Mouse (Mus musculus): ENCODE measurements around the gene Grik3. TPM values are rescaled to one million over a fixed set of nuclear protein-coding genes. Genes with fewer than 3 reads are reported as not detected.
"Not testable (repeated sequence)": the region's sequence is repeated elsewhere in the genome, so short reads cannot be mapped to it uniquely, and the experiment has no call there.

The Grik3 gene
- polyA plus RNA-seq, 2 experiments: 0.61 to 1.9 TPM

- Histone ChIP-seq H3K27ac (replicated peaks; ENCODE audit: low read depth, low read length) (no peak overlapping the region), H3K36me3 (ENCODE audit: control insufficient read depth, insufficient read depth, low read length) (no peaks in the 10 kb centered on the region), H3K4me1 (ENCODE audit: control insufficient read depth, insufficient read depth, low read length) (no peaks in the 10 kb centered on the region), H3K9me3 (ENCODE audit: control insufficient read depth, low read length) (no peaks in the 10 kb centered on the region), H3K27me3 (ENCODE audit: control insufficient read depth, insufficient read depth, low read length) (no peaks in the 10 kb centered on the region; the same call in 1 of the 2 replicates), H3K4me3 (replicated peaks; ENCODE audit: low read length) (no peak overlapping the region), H3K4me2 (replicated peaks; ENCODE audit: low read depth, low read length, severe bottlenecking) (no peak overlapping the region), H3K9ac (ENCODE audit: low read depth, low read length, severe bottlenecking) (no peak overlapping the region)
- DNase-seq (ENCODE audit: low spot score) (no peak), ATAC-seq (ENCODE audit: low FRiP score, low read depth) (no peak)
- 6% methylated on average over 3 of the region's 3 CpGs for WGBS
- TF ChIP-seq POLR2A (IDR thresholded peaks at IDR 0.05; ENCODE audit: borderline replicate concordance, extremely low read depth, insufficient read depth, insufficient read length): no peak
Measured at GRCm38 (mm10) chr4:125601301-125601700, 110.8 kb downstream of the Grik3 start.

DNA sequence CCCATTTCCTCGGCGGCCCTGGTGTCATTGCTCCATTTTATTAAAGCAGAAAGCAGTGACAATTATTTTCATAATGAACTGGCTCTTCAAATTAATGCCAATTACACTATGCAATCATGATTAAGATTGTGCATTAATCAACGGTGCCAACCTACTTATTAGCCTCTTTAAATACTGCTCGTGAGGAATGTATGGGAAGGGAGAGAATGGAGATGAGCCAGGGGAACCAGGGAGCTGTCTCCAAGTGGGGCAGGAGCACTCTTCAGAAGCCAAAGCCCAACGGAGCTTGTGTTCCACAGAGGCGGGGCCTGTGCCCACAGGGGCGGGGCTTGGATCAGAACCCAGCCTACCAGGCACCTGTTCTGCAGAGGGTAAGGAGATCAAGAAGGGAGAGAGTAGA lies 114.0 kb downstream of the Grik3 start:
- H3K4me1 ChIP-seq (ENCODE audit: control insufficient read depth, insufficient read depth, low read length): no peaks in the 10 kb centered on the region
- no peak for TF ChIP-seq POLR2A (IDR thresholded peaks at IDR 0.05; ENCODE audit: borderline replicate concordance, extremely low read depth, insufficient read depth, insufficient read length)
- no peak overlapping the region for H3K4me2 ChIP-seq (replicated peaks; ENCODE audit: low read depth, low read length, severe bottlenecking)
- no peak overlapping the region for H3K27ac ChIP-seq (replicated peaks; ENCODE audit: low read depth, low read length)
- H3K9me3 ChIP-seq (ENCODE audit: control insufficient read depth, low read length): no peaks in the 10 kb centered on the region
- WGBS: 68% methylated on average over 7 of the region's 7 CpGs
- H3K9ac ChIP-seq (ENCODE audit: low read depth, low read length, severe bottlenecking): no peak overlapping the region
- no peaks in the 10 kb centered on the region for H3K36me3 ChIP-seq (ENCODE audit: control insufficient read depth, insufficient read depth, low read length)
- H3K27me3 ChIP-seq (ENCODE audit: control insufficient read depth, insufficient read depth, low read length): no peaks in the 10 kb centered on the region
- DNase-seq (ENCODE audit: low spot score): no peak
- no peak overlapping the region for H3K4me3 ChIP-seq (replicated peaks; ENCODE audit: low read length)
- ATAC-seq (ENCODE audit: low FRiP score, low read depth): no peak

DNA sequence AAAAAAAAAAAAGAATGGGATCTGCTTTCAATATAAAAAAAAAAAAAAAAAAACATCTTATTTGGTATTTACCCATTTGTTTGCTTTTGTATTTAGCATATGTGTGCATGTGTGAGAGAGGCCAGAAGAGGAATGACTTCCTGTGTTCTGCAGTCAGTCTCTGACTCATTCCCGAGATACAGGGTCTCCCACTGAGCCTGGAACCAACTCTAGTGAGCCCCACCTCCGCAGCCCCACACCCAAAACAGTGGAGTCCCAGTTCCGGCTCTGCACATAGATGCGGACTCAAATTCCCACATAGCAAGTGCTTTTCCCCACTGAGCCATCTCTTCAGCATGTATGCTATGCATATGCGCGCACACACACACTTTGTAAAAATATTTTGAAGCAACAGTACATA lies 115.6 kb downstream of the Grik3 start:
- 73% methylated on average over 6 of the region's 6 CpGs for WGBS
- no peak for ATAC-seq (ENCODE audit: low FRiP score, low read depth)
- Histone ChIP-seq H3K9me3 (ENCODE audit: control insufficient read depth, low read length) (no peaks in the 10 kb centered on the region), H3K27ac (replicated peaks; ENCODE audit: low read depth, low read length) (no peak overlapping the region), H3K27me3 (ENCODE audit: control insufficient read depth, insufficient read depth, low read length) (no peaks in the 10 kb centered on the region), H3K9ac (ENCODE audit: low read depth, low read length, severe bottlenecking) (no peak overlapping the region), H3K4me2 (replicated peaks; ENCODE audit: low read depth, low read length, severe bottlenecking) (no peak overlapping the region), H3K4me1 (ENCODE audit: control insufficient read depth, insufficient read depth, low read length) (no peaks in the 10 kb centered on the region), H3K4me3 (replicated peaks; ENCODE audit: low read length) (no peak overlapping the region), H3K36me3 (ENCODE audit: control insufficient read depth, insufficient read depth, low read length) (no peaks in the 10 kb centered on the region)
- DNase-seq (ENCODE audit: low spot score): no peak
- TF ChIP-seq POLR2A (IDR thresholded peaks at IDR 0.05; ENCODE audit: borderline replicate concordance, extremely low read depth, insufficient read depth, insufficient read length): no peak

- no peaks in the 10 kb centered on the region for H3K27me3 ChIP-seq (ENCODE audit: control insufficient read depth, insufficient read depth, low read length)
- H3K27ac ChIP-seq (replicated peaks; ENCODE audit: low read depth, low read length): no peak overlapping the region
- no peak overlapping the region for H3K4me2 ChIP-seq (replicated peaks; ENCODE audit: low read depth, low read length, severe bottlenecking)
- H3K9ac ChIP-seq (ENCODE audit: low read depth, low read length, severe bottlenecking): no peak overlapping the region
- no peak for DNase-seq (ENCODE audit: low spot score)
- H3K4me1 ChIP-seq (ENCODE audit: control insufficient read depth, insufficient read depth, low read length): no peaks in the 10 kb centered on the region
- no peak overlapping the region for H3K4me3 ChIP-seq (replicated peaks; ENCODE audit: low read length)
- no peak for TF ChIP-seq POLR2A (IDR thresholded peaks at IDR 0.05; ENCODE audit: borderline replicate concordance, extremely low read depth, insufficient read depth, insufficient read length)
- H3K9me3 ChIP-seq (ENCODE audit: control insufficient read depth, low read length): no peaks in the 10 kb centered on the region
- ATAC-seq (ENCODE audit: low FRiP score, low read depth): no peak
- H3K36me3 ChIP-seq (ENCODE audit: control insufficient read depth, insufficient read depth, low read length): no peaks in the 10 kb centered on the region
- 55% methylated on average over 10 of the region's 10 CpGs for WGBS
Measured at GRCm38 (mm10) chr4:125607397-125608042, 117.0 kb downstream of the Grik3 start.

GRCm38 (mm10) chr4:125608896-125609295 lies 118.4 kb downstream of the Grik3 start:
- H3K27ac ChIP-seq (replicated peaks; ENCODE audit: low read depth, low read length); H3K4me1 ChIP-seq (ENCODE audit: control insufficient read depth, insufficient read depth, low read length); H3K4me2 ChIP-seq (replicated peaks; ENCODE audit: low read depth, low read length, severe bottlenecking); H3K4me3 ChIP-seq (replicated peaks; ENCODE audit: low read length); ATAC-seq (ENCODE audit: low FRiP score, low read depth); H3K36me3 ChIP-seq (ENCODE audit: control insufficient read depth, insufficient read depth, low read length); H3K27me3 ChIP-seq (ENCODE audit: control insufficient read depth, insufficient read depth, low read length); H3K9me3 ChIP-seq (ENCODE audit: control insufficient read depth, low read length); H3K9ac ChIP-seq (ENCODE audit: low read depth, low read length, severe bottlenecking); DNase-seq (ENCODE audit: low spot score): not testable (repeated sequence)
- WGBS: 58% methylated on average over 3 of the region's 4 CpGs
